Mouse (Mus musculus) midbrain, embryonic 15.5 days (tissue): ENCODE measurements around the gene Polr3k. TPM values are rescaled to one million over a fixed set of nuclear protein-coding genes. Genes with fewer than 3 reads are reported as not detected.

Experiments
- ATAC-seq: fragments of 200-750 bp; cut with Nextera tagmentation; replicated peaks from 2 replicates; pipeline ENCODE4 v1.8.0; 2017; ENCODE audit warnings: moderate TSS enrichment
- H3K27ac ChIP-seq: fragments of 300-500 bp; sonication (generic); 2 replicates; pipeline ENCODE4 v1.5.1; 2015; ENCODE audit warnings: mild to moderate bottlenecking, inconsistent platforms
- H3K27me3 ChIP-seq: fragments of 300-500 bp; sonication (generic); replicated peaks from 2 replicates; pipeline ENCODE4 v1.6.1; 2015; ENCODE audit warnings: inconsistent platforms
- H3K36me3 ChIP-seq: fragments of 300-500 bp; sonication (generic); replicated peaks from 2 replicates; pipeline ENCODE4 v1.6.1; 2015; ENCODE audit warnings: inconsistent platforms
- H3K4me1 ChIP-seq: fragments of 300-500 bp; sonication (generic); 2 replicates; pipeline ENCODE4 v1.6.1; 2015; ENCODE audit warnings: inconsistent platforms
- H3K4me2 ChIP-seq: fragments of 300-500 bp; sonication (generic); 2 replicates; pipeline ENCODE4 v1.6.1; 2015; ENCODE audit warnings: inconsistent platforms, mild to moderate bottlenecking, moderate library complexity
- H3K4me3 ChIP-seq: fragments of 300-500 bp; sonication (generic); 2 replicates; pipeline ENCODE4 v1.5.1; 2015; ENCODE audit warnings: mild to moderate bottlenecking, inconsistent platforms
- H3K9ac ChIP-seq: fragments of 300-500 bp; sonication (generic); 2 replicates; pipeline ENCODE4 v1.6.1; 2015; ENCODE audit warnings: mild to moderate bottlenecking, inconsistent platforms
- H3K9me3 ChIP-seq: fragments of 300-500 bp; sonication (generic); 2 replicates; pipeline ENCODE4 v1.6.1; 2016; ENCODE audit warnings: inconsistent platforms
- WGBS: fragments of 180-500 bp; shearing (Covaris S2); methylation state at CpG from one replicate; pipeline ENCODE4 v1.1.7; 2015; ENCODE audit warnings: mixed read lengths; 5-methylcytosine and 5-hydroxymethylcytosine counted together
- polyA plus RNA-seq: library from polyadenylated mRNA; unstranded; fragments of >200 nt; fragmentation: Nextera tagmentation; extraction: Ambion mirVana; gene quantifications from 2 replicates; pipeline ENCODE4 v1.2.1, GENCODE M21; 2015

Polr3k gene
- polyA plus RNA-seq, 1 experiment from 2014 or later: 76.6 TPM

- Histone ChIP-seq H3K27ac (no peak overlapping the region), H3K4me1 (no peaks in the 10 kb centered on the region), H3K4me3 (no peak overlapping the region), H3K4me2 (no peak overlapping the region), H3K9ac (no peak overlapping the region), H3K9me3 (no peaks in the 10 kb centered on the region), H3K36me3 (no peaks in the 10 kb centered on the region), H3K27me3 (no peaks in the 10 kb centered on the region)
- WGBS: 48% methylated on average over 3 of the region's 3 CpGs
- no peak for ATAC-seq
Measured at GRCm38 (mm10) chr2:181917861-181918260, 53.7 kb downstream of the Polr3k start.

DNA sequence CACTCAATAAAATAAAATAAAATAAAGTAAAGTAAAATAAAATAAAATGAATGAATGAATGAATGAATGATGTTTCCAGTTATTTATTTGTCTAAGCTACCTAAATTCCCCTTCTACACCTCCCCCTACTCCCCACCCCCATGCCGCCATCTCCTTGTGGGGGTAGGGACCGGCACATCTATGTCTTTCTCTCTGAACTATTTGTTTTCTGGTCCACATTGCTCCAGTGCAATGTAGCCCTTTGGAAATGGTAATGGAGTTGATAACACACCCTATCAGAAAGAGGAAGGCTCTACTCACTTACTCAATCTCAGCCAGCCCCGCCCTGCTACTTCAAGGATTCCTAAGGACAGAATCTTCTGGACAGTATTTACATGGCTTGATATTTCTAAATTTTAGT is 54.4 kb downstream of the Polr3k start:
- H3K27me3 ChIP-seq: no peaks in the 10 kb centered on the region
- no peak overlapping the region for H3K4me3 ChIP-seq
- no peaks in the 10 kb centered on the region for H3K36me3 ChIP-seq
- ATAC-seq: peak; percentile 95
- no peaks in the 10 kb centered on the region for H3K4me1 ChIP-seq
- no peaks in the 10 kb centered on the region for H3K9me3 ChIP-seq
- no peak overlapping the region for H3K27ac ChIP-seq
- no peak overlapping the region for H3K4me2 ChIP-seq
- 49% methylated on average over 3 of the region's 3 CpGs for WGBS
- no peak overlapping the region for H3K9ac ChIP-seq

Other genes with a start within 250 kb of the Polr3k start
- gene Gm29797, start 207.3 kb upstream of the Polr3k start, polyA plus RNA-seq: not detected in 2 replicates
- 18.3 and 19.7 TPM in 2 replicates for gene Sox18, start 192.7 kb upstream of the Polr3k start, polyA plus RNA-seq
- gene Tcea2, start 184.0 kb upstream of the Polr3k start, polyA plus RNA-seq: 52.2 and 54.5 TPM in 2 replicates
- gene Rgs19, start 170.4 kb upstream of the Polr3k start, polyA plus RNA-seq: 65.4 and 67.3 TPM in 2 replicates
- not detected in 2 replicates for gene Lkaaear1, start 165.9 kb upstream of the Polr3k start, polyA plus RNA-seq
- 106 and 107 TPM in 2 replicates for gene Oprl1, start 149.3 kb upstream of the Polr3k start, polyA plus RNA-seq
- gene Myt1, start 101.0 kb upstream of the Polr3k start, polyA plus RNA-seq: 22.0 and 24.6 TPM in 2 replicates
- gene Pcmtd2, start 26.5 kb upstream of the Polr3k start, polyA plus RNA-seq: 30.3 and 35.5 TPM in 2 replicates
- gene Gm14496, start 126.8 kb downstream of the Polr3k start, polyA plus RNA-seq: not detected in 2 replicates